Mouse (Mus musculus) cerebellum, adult 2 months (tissue): ENCODE data around the gene Apobec3.

Experiments
- CTCF ChIP-seq: fragments of 200-500 bp; IDR thresholded peaks from 2 replicates; pipeline ENCODE4 v1.5.1; 2011; ENCODE audit warnings: low read depth, mild to moderate bottlenecking, control low read depth, low read length, moderate library complexity, borderline replicate concordance; ENCODE audit not compliant: insufficient read depth
- POLR2A ChIP-seq: fragments of 200-500 bp; IDR thresholded peaks from 2 replicates; pipeline ENCODE4 v1.6.1; 2011; ENCODE audit warnings: low read length, control low read depth, borderline replicate concordance; ENCODE audit not compliant: insufficient read depth

GRCm38 (mm10) chr15:79914357-79914756 lies 22.9 kb downstream of the Apobec3 start:
- TF ChIP-seq CTCF, result 0 out of 2 replicates have a peak, but pooled peaks have one; percentile 12
- TF ChIP-seq POLR2A, result no peak
